Mouse (Mus musculus) neural tube, embryonic 14.5 days (tissue): Measurements from ENCODE around the gene Sox30. TPM values are rescaled to one million over a fixed set of nuclear protein-coding genes. Genes with fewer than 3 reads are reported as not detected.

Experiments
- ATAC-seq: fragments of 200-750 bp; cut with Nextera tagmentation; 2 replicates; pipeline ENCODE4 v1.8.0; 2017; ENCODE audit warnings: low read depth, mild to moderate bottlenecking, moderate TSS enrichment, moderate library complexity
- H3K27ac ChIP-seq: fragments of 300-500 bp; sonication (generic); 2 replicates; pipeline ENCODE4 v1.5.1; 2014; ENCODE audit warnings: low read depth, mild to moderate bottlenecking, control low read depth, low read length, moderate library complexity, mixed read lengths
- H3K27me3 ChIP-seq: fragments of 300-500 bp; sonication (generic); 2 replicates; pipeline ENCODE4 v1.6.1; 2014; ENCODE audit warnings: low read length; ENCODE audit not compliant: control insufficient read depth, insufficient read depth
- H3K36me3 ChIP-seq: fragments of 300-500 bp; sonication (generic); 2 replicates; pipeline ENCODE4 v1.6.1; 2014; ENCODE audit warnings: low read length, mixed read lengths; ENCODE audit not compliant: control insufficient read depth, insufficient read depth
- H3K4me1 ChIP-seq: fragments of 300-500 bp; sonication (generic); 2 replicates; pipeline ENCODE4 v1.6.1; 2014; ENCODE audit warnings: low read length; ENCODE audit not compliant: control insufficient read depth, insufficient read depth
- H3K4me2 ChIP-seq: fragments of 300-500 bp; sonication (generic); 2 replicates; pipeline ENCODE4 v1.6.1; 2014; ENCODE audit warnings: mild to moderate bottlenecking, low read depth, low read length, control low read depth
- H3K4me3 ChIP-seq: fragments of 300-500 bp; sonication (generic); 2 replicates; pipeline ENCODE4 v1.5.1; 2014; ENCODE audit warnings: low read depth, low read length, control low read depth, mixed read lengths
- H3K9ac ChIP-seq: fragments of 300-500 bp; sonication (generic); replicated peaks from 2 replicates; pipeline ENCODE4 v1.6.1; 2014; ENCODE audit warnings: low read depth, mild to moderate bottlenecking, control low read depth, low read length, mixed read lengths
- H3K9me3 ChIP-seq: fragments of 300-500 bp; sonication (generic); 2 replicates; pipeline ENCODE4 v1.6.1; 2016; ENCODE audit warnings: low read length; ENCODE audit not compliant: control insufficient read depth
- WGBS: fragments of 180-500 bp; shearing (Covaris S2); extraction: QIAGEN DNeasy Blood & Tissue Kit; methylation state at CpG from one replicate; pipeline ENCODE4 v1.1.7; 2014; 5-methylcytosine and 5-hydroxymethylcytosine counted together
- polyA plus RNA-seq: library from polyadenylated mRNA; unstranded; fragments of >200 nt; fragmentation: Nextera tagmentation; extraction: Ambion mirVana; gene quantifications from 2 replicates; pipeline ENCODE4 v1.2.1, GENCODE M21; 2014

Gene Sox30
- polyA plus RNA-seq: 0.11 and 0.12 TPM in 2 replicates

- Histone ChIP-seq H3K27ac (peak within 1 kb of the TSS; percentile 48; the same call in 1 of the 2 replicates), H3K4me2 (peak within 1 kb of the TSS; percentile 76), H3K4me1 (no peaks in the 10 kb centered on the region), H3K9ac (peak within 1 kb of the TSS; percentile 83), H3K27me3 (no peaks in the 10 kb centered on the region), H3K36me3 (no peaks in the 10 kb centered on the region), H3K9me3 (no peaks in the 10 kb centered on the region), H3K4me3 (peak within 1 kb of the TSS; percentile 56)
- peak; percentile 98 for ATAC-seq
- 8% methylated on average over 79 of the region's 115 CpGs for WGBS
These were observed at the start of gene Sox30 for GRCm38 (mm10) chr11:45979946-45980892. Sox30 (plus strand) TSS chr11:45980310.

DNA sequence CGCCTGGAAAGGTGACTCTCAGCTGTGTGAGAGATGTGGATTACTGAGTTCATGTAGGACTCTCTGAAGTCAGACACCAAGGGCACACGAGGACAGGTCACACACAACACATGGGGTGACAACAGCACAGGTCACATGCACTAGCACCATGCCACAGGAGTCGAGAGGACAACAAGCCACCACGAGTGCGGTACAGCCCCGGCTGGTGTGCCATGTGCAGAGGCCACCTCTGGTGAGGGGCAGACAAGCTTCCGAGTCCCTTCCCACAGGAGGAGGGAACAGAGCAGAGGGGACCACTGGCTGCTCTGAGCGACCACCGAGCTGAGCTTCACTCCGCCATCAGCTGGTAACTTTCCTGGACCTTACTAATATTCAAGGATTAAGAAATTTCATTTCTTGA is 47.3 kb upstream of the Sox30 start:
- H3K36me3 ChIP-seq: peaks cover 17% of the 10 kb centered on the region

DNA sequence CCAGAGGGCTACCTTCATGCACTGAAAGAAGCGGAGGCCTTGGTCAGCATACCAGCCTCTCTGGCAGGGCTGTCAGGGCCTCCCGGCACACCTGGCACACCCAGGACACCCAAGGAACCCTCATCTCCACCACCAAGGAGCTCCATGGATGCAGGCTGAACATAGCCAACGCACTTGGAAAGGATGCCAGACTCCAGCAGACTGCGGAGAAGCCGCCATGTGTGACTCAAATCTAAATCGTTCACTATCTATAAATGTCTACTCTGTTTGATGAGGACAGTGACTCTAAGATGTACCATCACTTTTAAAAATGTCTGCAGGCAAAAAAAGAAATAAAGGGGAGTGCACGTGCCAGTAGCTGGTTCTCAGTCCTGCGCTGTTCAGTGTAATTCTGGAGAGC is 42.6 kb upstream of the Sox30 start:
- H3K9ac ChIP-seq: no peak overlapping the region
- 97% methylated on average over 8 of the region's 8 CpGs for WGBS
- no peak overlapping the region for H3K4me3 ChIP-seq
- H3K27me3 ChIP-seq: no peaks in the 10 kb centered on the region
- H3K36me3 ChIP-seq: peaks cover 16% of the 10 kb centered on the region
- no peaks in the 10 kb centered on the region for H3K9me3 ChIP-seq
- ATAC-seq: no peak
- no peak overlapping the region for H3K27ac ChIP-seq
- no peaks in the 10 kb centered on the region; the same call in 1 of the 2 replicates for H3K4me1 ChIP-seq
- H3K4me2 ChIP-seq: no peak overlapping the region

More for the DNA sequence above, 47.3 kb upstream of the Sox30 start:
- H3K27me3 ChIP-seq: no peaks in the 10 kb centered on the region
- 94% methylated on average over 10 of the region's 10 CpGs for WGBS
- H3K4me3 ChIP-seq: no peak overlapping the region
- no peak for ATAC-seq
- no peaks in the 10 kb centered on the region for H3K9me3 ChIP-seq
- no peak overlapping the region for H3K4me2 ChIP-seq
- H3K4me1 ChIP-seq: no peaks in the 10 kb centered on the region
- H3K27ac ChIP-seq: no peak overlapping the region
- no peak overlapping the region for H3K9ac ChIP-seq

DNA sequence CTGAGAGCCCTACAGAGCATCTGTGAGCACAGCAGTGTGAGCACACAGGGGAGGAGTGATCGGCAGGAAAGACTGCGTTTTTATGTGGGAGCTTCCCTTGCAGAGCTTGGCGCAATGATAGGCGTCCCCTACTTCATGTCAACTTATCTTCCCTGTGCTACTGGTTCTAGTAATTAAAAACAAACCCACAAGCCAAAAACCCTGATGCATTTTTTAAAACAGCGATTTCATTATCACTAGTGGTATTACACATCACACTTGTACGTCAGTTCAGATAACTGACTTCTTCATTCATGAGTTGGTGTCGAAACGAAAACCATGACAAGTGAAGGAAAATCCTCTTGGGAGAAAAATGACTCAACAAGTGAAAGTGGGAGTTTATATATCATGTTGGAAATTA is 41.2 kb upstream of the Sox30 start:
- Histone ChIP-seq H3K4me3 (no peak overlapping the region), H3K4me1 (peaks cover 9% of the 10 kb centered on the region; the same call in 1 of the 2 replicates), H3K4me2 (no peak overlapping the region), H3K36me3 (peaks cover 4% of the 10 kb centered on the region; the same call in 1 of the 2 replicates), H3K9me3 (no peaks in the 10 kb centered on the region), H3K9ac (no peak overlapping the region), H3K27ac (no peak overlapping the region), H3K27me3 (no peaks in the 10 kb centered on the region)
- WGBS: 92% methylated on average over 8 of the region's 8 CpGs
- no peak for ATAC-seq

DNA sequence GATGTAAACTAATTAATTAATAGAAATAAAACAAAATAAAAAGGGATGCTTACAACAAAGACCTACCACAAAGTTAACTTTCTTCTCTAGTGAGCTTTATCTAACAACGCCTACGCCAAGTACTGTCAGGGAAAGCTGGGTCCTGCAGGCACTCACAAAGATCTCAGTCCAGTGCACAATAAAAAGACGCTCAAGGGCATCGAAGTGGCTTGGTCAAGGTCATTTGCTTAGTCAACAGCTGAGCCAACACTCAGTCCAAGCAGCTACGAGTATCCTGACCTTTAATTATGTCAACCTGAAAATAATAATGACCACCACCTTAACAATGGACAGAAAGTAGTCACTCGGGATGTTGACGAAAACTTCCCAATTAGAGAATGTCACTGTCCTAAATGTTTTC is 37.8 kb upstream of the Sox30 start:
- Histone ChIP-seq H3K9me3 (no peaks in the 10 kb centered on the region), H3K27me3 (no peaks in the 10 kb centered on the region), H3K4me3 (no peak overlapping the region), H3K4me2 (no peak overlapping the region), H3K36me3 (no peaks in the 10 kb centered on the region), H3K9ac (no peak overlapping the region), H3K4me1 (peaks cover 9% of the 10 kb centered on the region; the same call in 1 of the 2 replicates), H3K27ac (no peak overlapping the region)
- ATAC-seq: no peak
- WGBS: 90% methylated on average over 7 of the region's 7 CpGs

- peak overlapping the region; percentile 94 for H3K4me3 ChIP-seq
- ATAC-seq: no peak
- peaks cover 9% of the 10 kb centered on the region; the same call in 1 of the 2 replicates for H3K4me1 ChIP-seq
- 48% methylated on average over 7 of the region's 7 CpGs for WGBS
- H3K27ac ChIP-seq: no peak overlapping the region
- H3K36me3 ChIP-seq: no peaks in the 10 kb centered on the region
- peak overlapping the region; percentile 74 for H3K4me2 ChIP-seq
- no peaks in the 10 kb centered on the region for H3K9me3 ChIP-seq
- peak overlapping the region; percentile 82; the same call in 1 of the 2 replicates for H3K9ac ChIP-seq
- no peaks in the 10 kb centered on the region for H3K27me3 ChIP-seq
These were observed 36.9 kb upstream of the Sox30 start for GRCm38 (mm10) chr11:45943108-45943705.

- no peaks in the 10 kb centered on the region for H3K27me3 ChIP-seq
These were observed 36.0 kb upstream of the Sox30 start for GRCm38 (mm10) chr11:45943891-45944642.

DNA sequence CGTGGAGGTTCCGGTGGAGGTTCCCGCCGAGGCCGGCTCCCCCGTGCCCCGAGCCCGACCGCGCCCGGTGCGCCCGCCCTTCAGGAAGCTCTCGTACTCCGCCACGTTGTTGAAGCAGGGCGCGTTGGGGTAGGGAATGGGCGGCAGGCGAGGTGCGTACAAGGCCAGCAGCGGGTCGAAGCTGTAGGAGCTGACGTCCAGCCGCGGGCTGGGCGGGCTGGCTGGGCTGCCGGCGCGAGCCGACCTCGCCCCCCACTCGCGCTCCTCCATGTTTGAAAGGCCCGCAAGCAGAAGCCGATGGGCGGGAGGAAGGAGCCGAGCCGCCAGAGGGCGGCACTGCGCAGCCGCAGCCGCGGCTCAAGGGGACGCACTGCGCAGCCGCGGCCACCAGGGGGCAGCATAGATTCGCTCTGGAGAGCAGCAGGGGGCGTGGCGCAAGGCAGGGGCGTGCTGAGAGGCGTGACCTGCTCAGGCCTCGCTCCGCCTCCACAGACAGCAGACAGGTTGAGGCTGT is 35.4 kb upstream of the Sox30 start, which contains the start of gene Lsm11:
Gene Lsm11 (minus strand): TSS at position 293 of the 514 bp plus-strand sequence.
- peak; percentile 87 for ATAC-seq
- H3K9me3 ChIP-seq: no peaks in the 10 kb centered on the region
- no peaks in the 10 kb centered on the region for H3K27me3 ChIP-seq
- peaks cover 9% of the 10 kb centered on the region; the same call in 1 of the 2 replicates for H3K4me1 ChIP-seq
- under 1% methylated on average over 54 of the region's 55 CpGs for WGBS
- H3K9ac ChIP-seq: peak within 1 kb of the TSS; percentile 82
- peak within 1 kb of the TSS; percentile 94 for H3K4me3 ChIP-seq
- H3K27ac ChIP-seq: peak within 1 kb of the TSS; percentile 78
- H3K36me3 ChIP-seq: no peaks in the 10 kb centered on the region
- peak within 1 kb of the TSS; percentile 74 for H3K4me2 ChIP-seq

More at GRCm38 (mm10) chr11:45943891-45944642, 36.0 kb upstream of the Sox30 start:
- Histone ChIP-seq H3K4me1 (peaks cover 9% of the 10 kb centered on the region; the same call in 1 of the 2 replicates), H3K4me3 (peak overlapping the region; percentile 94), H3K9me3 (no peaks in the 10 kb centered on the region), H3K27ac (peak overlapping the region; percentile 78), H3K4me2 (peak overlapping the region; percentile 74), H3K9ac (peak overlapping the region; percentile 82), H3K36me3 (no peaks in the 10 kb centered on the region)
- under 1% methylated on average over 48 of the region's 49 CpGs for WGBS
- peak; percentile 66 for ATAC-seq
